Comparison of ENCODE assay signal across 19 mouse cellular contexts in genomic region chr3:121408386-121408785, GRCm38 (mm10).
"Had no signal": no experiment of that assay in that cellular context is flagged by ENCODE, and none has a peak within 500 bp of the region (broad histone marks: within the 10 kb centered on the region; RNA-seq: fewer than 3 reads in every experiment).

No protein-coding gene starts in this region.

- H3K4me3 ChIP-seq: forebrain, embryonic 15.5 days; heart, embryonic 10.5 days; heart, embryonic 12.5 days; hindbrain, embryonic 13.5 days; hindbrain, embryonic 15.5 days; limb, embryonic 13.5 days; limb, embryonic 15.5 days; liver, embryonic 12.5 days had no signal

- DNase-seq: forebrain, postnatal 0 days; gastrocnemius, postnatal 14 days; gastrocnemius, postnatal 36 days; heart, adult 18-20 months; heart, postnatal 10 days; kidney, adult 11 months; layer of hippocampus, adult 9-11 months; layer of hippocampus, postnatal 36 days; left cerebral cortex, postnatal 4 days had no signal

- H3K36me3 ChIP-seq: forebrain, embryonic 15.5 days; heart, embryonic 10.5 days; heart, embryonic 12.5 days; hindbrain, embryonic 13.5 days; hindbrain, embryonic 15.5 days; limb, embryonic 13.5 days; limb, embryonic 15.5 days; liver, embryonic 12.5 days had no signal

- H3K27me3 ChIP-seq: forebrain, embryonic 15.5 days; heart, embryonic 12.5 days; hindbrain, embryonic 13.5 days; hindbrain, embryonic 15.5 days; limb, embryonic 13.5 days; limb, embryonic 15.5 days; liver, embryonic 12.5 days had no signal

- H3K4me1 ChIP-seq: forebrain, embryonic 15.5 days; hindbrain, embryonic 13.5 days; hindbrain, embryonic 15.5 days; liver, embryonic 12.5 days had no signal

- H3K27ac ChIP-seq: forebrain, embryonic 15.5 days; heart, embryonic 10.5 days; hindbrain, embryonic 13.5 days; hindbrain, embryonic 15.5 days; hindbrain, postnatal 0 days; limb, embryonic 13.5 days; limb, embryonic 15.5 days; liver, embryonic 12.5 days; liver, embryonic 14.5 days had no signal
